Mouse (Mus musculus): ENCODE measurements around the gene Caprin1. TPM values are rescaled to one million over a fixed set of nuclear protein-coding genes. Genes with fewer than 3 reads are reported as not detected.
A peak's percentile ranks its signal among the peaks of the same experiment; 100 is the strongest.

The Caprin1 gene
- total RNA-seq, 2 experiments from 2014 or later = 537 to 571 TPM

- intact Hi-C loops (cut with DNase I) = loop anchor here (10.0 kb wide), 1 partner anchor 279 kb away; no protein-coding TSS in a partner anchor
- DNase-seq = no peak
Observed at GRCm38 (mm10) chr2:103743536-103743935, 53.9 kb downstream of the Caprin1 start.

- intact Hi-C loops (cut with DNase I) = loop anchor here (10.0 kb wide), 1 partner anchor 278 kb away; no protein-coding TSS in a partner anchor
- DNase-seq = no peak
Observed at GRCm38 (mm10) chr2:103742821-103743220, 54.6 kb downstream of the Caprin1 start.

- no peak for DNase-seq
- intact Hi-C loops (cut with DNase I) = no loop called here
Observed at GRCm38 (mm10) chr2:103731423-103731822, 66.0 kb downstream of the Caprin1 start.

- peak; percentile 52 for DNase-seq
- intact Hi-C loops (cut with DNase I) = no loop called here
Observed at GRCm38 (mm10) chr2:103730999-103731398, 66.5 kb downstream of the Caprin1 start.

GRCm38 (mm10) chr2:103728027-103728540 is 69.4 kb downstream of the Caprin1 start:
- intact Hi-C loops (cut with DNase I) = loop anchor here (10.0 kb wide), 1 partner anchor 273 kb away; no protein-coding TSS in a partner anchor

GRCm38 (mm10) chr2:103724521-103724920 is 72.9 kb downstream of the Caprin1 start:
- no peak for DNase-seq
- intact Hi-C loops (cut with DNase I) = loop anchor here (10.0 kb wide), 1 partner anchor 270 kb away; no protein-coding TSS in a partner anchor

More at GRCm38 (mm10) chr2:103728027-103728540, 69.4 kb downstream of the Caprin1 start:
- no peak for DNase-seq

- intact Hi-C loops (cut with DNase I) = loop anchor here (2.0 kb wide), 1 partner anchor 156 kb away; no protein-coding TSS in a partner anchor
Observed at GRCm38 (mm10) chr2:103719292-103719646, 78.2 kb downstream of the Caprin1 start.

GRCm38 (mm10) chr2:103718594-103719291 is 78.7 kb downstream of the Caprin1 start:
- intact Hi-C loops (cut with DNase I) = loop anchor here (2.0 kb wide), 1 partner anchor 156 kb away; no protein-coding TSS in a partner anchor
- peak; percentile 80 for DNase-seq

More at GRCm38 (mm10) chr2:103719292-103719646, 78.2 kb downstream of the Caprin1 start:
- DNase-seq = no peak

- intact Hi-C loops (cut with DNase I) = no loop called here
- DNase-seq = peak; percentile 53
Observed at GRCm38 (mm10) chr2:103714412-103714811, 83.0 kb downstream of the Caprin1 start.

GRCm38 (mm10) chr2:103713831-103714230 is 83.6 kb downstream of the Caprin1 start:
- intact Hi-C loops (cut with DNase I) = no loop called here
- no peak for DNase-seq

Small RNAs within 50 kb of the gene (microRNA-seq; reads per million reads assigned to microRNA genes)
- gene Gm22757 (not detected), gene Gm22761 (not detected)

Other genes starting within 250 kb of the Caprin1 start
- 10 to 100 TPM in 1 of 2 experiments, 1 to 10 TPM in 1; 9.5 to 11.9 TPM for gene Abtb2, start 231.3 kb downstream of the Caprin1 start, total RNA-seq (2021)
- gene Nat10, start 36.4 kb downstream of the Caprin1 start, total RNA-seq (2021) = 10 to 100 TPM; 38.5 to 43.1 TPM
- gene Lmo2, start 160.3 kb upstream of the Caprin1 start, total RNA-seq (2021) = 10 to 100 TPM; 20.4 to 21.0 TPM
- 10 to 100 TPM; 46.9 to 47.2 TPM for gene Fbxo3, start 230.1 kb upstream of the Caprin1 start, total RNA-seq (2021)
- not detected for gene 4931422A03Rik, start 230.7 kb upstream of the Caprin1 start, total RNA-seq (2021)